Mouse (Mus musculus) ES-CJ7 (cell line): ENCODE results near the gene Tnip1.

ENCODE experiments used
- DNase-seq: peaks from one replicate; pipeline ENCODE4 v3.0.0; 2011; ENCODE audit warnings: low read depth, low spot score

Tnip1 gene

GRCm38 (mm10) chr11:54879922-54880321 is 82.8 kb downstream of the Tnip1 start:
- DNase-seq: no peak

- peak; percentile 64 for DNase-seq
These were observed 83.3 kb downstream of the Tnip1 start for GRCm38 (mm10) chr11:54879434-54879833.

- DNase-seq: no peak
These were observed 83.8 kb downstream of the Tnip1 start for GRCm38 (mm10) chr11:54878893-54879292.

- no peak for DNase-seq
These were observed 86.7 kb downstream of the Tnip1 start for GRCm38 (mm10) chr11:54876031-54876430.

GRCm38 (mm10) chr11:54871831-54872537 is 90.7 kb downstream of the Tnip1 start:
- no peak for DNase-seq

- no peak for DNase-seq
These were observed 93.4 kb downstream of the Tnip1 start for GRCm38 (mm10) chr11:54869318-54869717.

- no peak for DNase-seq
These were observed 94.3 kb downstream of the Tnip1 start for GRCm38 (mm10) chr11:54868445-54868844.

GRCm38 (mm10) chr11:54867903-54868434 is 94.7 kb downstream of the Tnip1 start:
- DNase-seq: no peak

GRCm38 (mm10) chr11:54867049-54867385 is 95.7 kb downstream of the Tnip1 start:
- peak; percentile 53 for DNase-seq

- peak; percentile 86 for DNase-seq
These were observed 96.3 kb downstream of the Tnip1 start, which contains the start of gene Hint1 for GRCm38 (mm10) chr11:54866119-54867048. Gene Hint1 (plus strand): TSS chr11:54866383.

- no peak for DNase-seq
These were observed 97.2 kb downstream of the Tnip1 start for GRCm38 (mm10) chr11:54865330-54866085.

- peak; percentile 80 for DNase-seq
These were observed 99.8 kb downstream of the Tnip1 start for GRCm38 (mm10) chr11:54862621-54863520.

- no peak for DNase-seq
These were observed 101.0 kb downstream of the Tnip1 start for GRCm38 (mm10) chr11:54861471-54862420.
